Mouse (Mus musculus): ENCODE measurements around the gene Strip1.

Gene Strip1

DNA sequence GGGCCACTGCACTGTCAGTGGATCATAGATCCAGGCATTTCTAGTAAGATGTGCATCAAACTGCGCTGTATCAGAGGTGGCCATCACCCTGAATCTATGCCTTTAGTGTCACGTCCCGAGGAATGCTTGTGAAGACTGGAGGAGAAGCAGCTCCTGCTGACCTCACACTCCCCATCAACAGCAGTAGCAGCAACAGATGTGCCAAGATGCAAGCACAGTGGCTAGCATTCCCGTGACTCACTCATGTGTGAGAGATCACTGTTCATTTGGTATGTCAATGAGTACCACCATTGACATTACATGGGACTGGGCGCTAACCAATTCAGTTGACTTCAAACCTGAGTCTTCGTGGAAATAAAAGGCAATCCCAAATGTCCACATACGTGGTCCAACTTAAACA is 3.9 kb downstream of the Strip1 start:
- no peak for DNase-seq (ENCODE audit: low spot score)

DNA sequence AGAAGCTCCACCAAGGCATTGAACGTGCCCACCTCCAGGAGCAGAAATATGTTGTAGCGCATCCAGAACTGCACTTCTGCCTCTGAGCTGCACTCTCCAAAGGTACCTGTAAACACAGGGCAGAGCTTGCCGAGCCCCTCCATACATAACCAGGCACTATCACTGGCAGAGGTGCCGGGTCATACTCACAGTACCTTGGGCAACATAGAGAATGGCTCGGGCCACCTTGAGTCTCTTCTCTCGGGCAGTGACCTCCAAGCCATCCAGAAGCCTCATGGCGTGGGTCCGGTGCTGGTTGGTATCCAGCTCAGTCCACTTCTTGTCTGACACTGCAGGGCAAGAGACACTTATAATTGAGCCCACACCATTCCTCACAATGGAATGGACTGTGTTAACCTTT is 4.7 kb downstream of the Strip1 start:
- DNase-seq (ENCODE audit: low spot score): no peak

DNA sequence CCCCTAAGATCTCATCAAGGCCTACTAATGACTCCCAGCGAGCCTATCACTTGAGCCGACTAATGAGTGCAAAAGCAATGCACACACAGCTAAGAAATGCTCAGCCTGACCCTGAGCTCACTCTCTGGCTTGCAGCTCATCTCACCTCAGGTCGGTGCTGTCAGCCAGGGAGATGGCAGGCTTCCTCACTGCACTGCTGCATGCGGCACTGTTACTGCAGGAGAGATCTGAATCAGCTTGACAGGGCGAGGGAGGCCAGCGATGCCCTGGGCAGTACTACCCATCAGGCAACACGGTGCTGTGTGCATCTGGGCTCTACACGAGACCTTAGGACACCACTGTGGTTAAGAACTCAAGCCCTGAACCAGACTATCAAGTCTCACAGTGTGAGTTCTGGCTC is 6.0 kb downstream of the Strip1 start:
- DNase-seq (ENCODE audit: low spot score): no peak

DNA sequence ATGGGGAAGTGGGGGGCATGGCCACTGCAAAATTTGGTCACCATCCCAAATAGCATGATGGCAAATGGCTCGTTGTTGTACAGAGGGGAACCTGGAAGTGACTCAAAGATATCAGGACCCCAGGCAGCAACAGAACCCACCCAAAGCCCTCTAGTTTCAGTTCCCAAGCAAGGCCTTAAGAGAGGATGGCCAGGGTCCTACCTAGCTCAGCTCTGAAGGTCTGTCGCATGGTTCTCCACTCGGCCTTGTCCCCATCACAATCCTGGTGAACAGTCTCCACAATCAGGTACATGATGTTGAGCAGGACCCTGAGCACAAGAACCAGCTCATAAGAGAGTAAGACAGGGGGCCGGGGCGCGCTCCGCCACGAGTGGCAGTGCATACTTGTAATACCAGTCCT is 7.1 kb downstream of the Strip1 start:
- DNase-seq (ENCODE audit: low spot score): no peak

DNA sequence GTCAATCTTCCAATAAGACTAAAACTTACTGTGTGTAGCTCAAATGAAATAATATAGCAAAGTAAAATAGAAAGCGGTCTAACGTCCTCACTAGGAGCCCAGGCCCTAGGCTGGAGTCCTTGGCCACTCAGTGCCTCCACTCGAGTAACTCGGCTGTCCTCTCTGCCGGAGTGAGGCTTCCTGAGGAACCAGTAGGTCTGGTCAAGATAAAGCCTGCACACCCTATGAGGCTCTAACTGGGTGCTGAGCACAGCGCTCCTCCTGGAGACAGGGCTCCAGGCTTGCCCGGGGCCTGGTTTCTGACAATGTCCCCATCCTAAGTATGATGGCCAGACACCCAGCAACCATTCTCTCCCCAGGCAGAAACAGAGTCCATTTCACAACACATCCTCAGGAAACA is 9.0 kb downstream of the Strip1 start:
- DNase-seq (ENCODE audit: low spot score): no peak

DNA sequence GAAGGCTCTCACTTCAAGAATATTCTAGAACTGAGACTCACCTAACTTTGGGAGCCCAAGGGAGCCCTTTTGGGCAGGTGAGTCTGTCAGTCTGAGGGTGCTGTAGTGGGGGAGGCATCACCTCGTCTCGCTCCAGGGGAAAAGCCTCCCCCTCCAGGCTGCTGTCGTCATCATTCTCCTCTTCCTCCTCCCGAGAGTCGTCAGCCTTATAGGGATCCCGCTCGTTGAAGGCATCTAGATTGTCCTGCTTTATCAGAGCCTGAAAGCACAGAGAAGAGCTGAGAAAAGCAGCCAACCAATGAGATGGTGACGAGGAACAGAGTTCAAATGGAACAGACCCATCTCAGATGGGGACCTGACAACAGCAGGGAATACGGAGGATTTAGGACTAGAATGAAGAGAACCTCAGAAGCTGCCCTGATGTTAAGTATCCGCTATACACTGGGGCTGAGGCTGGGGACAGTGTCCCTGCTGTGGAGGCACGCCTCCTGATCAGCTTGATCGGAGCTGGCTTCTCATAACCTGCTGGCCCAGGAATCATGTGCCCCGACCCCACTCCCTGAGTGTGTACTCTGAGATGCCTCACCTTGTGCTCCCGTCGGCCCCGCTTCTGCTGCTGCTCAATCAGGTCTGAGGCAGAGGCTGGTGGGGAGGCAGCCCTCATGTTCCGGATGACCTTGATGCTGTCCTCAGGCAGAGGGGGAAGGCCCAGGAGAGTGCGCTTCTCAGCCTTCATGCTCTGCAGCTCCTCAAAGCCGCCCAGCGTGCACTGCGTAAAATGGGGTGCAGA is 10.0 kb downstream of the Strip1 start:
- no peak for DNase-seq (ENCODE audit: low spot score)

DNA sequence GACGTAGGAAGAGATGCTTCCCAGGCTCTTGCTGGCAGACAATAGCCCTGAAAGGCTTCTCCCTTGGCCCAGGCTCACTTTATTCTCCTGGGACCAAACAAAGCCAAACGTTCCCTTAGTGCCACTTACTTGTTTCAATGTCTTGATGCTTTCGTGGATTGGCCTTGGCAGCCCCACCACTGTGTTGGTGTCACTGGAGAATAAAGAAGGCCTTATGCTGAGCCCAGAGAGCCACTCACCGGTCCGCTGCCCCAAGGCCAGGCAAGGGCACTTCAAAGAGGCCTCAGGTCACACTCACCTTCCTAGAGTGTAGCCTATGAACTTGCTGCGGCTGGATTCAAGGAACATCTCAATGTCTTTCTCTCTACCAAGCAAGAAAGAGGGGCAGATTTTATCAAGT is 11.6 kb downstream of the Strip1 start:
- no peak for DNase-seq (ENCODE audit: low spot score)

DNA sequence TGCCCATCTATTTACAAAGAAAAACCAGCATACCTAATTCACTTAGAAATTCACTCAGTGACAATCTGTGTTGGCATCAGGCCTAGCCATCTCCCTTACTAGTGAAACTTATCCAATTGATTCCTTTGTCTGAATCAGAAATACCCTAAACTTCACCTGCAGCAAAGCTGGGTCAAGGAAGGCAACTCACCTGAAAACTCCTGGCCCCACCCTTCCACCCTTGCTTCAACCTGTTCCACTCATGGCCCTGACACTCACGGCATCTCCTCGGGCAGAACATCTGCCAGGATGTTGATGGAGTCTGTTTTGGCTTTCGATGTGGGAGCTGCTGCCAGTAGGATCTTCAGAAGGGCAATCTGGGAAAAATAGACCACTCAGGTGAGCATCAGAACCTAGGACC is 13.7 kb downstream of the Strip1 start:
- DNase-seq (ENCODE audit: low spot score): no peak

DNA sequence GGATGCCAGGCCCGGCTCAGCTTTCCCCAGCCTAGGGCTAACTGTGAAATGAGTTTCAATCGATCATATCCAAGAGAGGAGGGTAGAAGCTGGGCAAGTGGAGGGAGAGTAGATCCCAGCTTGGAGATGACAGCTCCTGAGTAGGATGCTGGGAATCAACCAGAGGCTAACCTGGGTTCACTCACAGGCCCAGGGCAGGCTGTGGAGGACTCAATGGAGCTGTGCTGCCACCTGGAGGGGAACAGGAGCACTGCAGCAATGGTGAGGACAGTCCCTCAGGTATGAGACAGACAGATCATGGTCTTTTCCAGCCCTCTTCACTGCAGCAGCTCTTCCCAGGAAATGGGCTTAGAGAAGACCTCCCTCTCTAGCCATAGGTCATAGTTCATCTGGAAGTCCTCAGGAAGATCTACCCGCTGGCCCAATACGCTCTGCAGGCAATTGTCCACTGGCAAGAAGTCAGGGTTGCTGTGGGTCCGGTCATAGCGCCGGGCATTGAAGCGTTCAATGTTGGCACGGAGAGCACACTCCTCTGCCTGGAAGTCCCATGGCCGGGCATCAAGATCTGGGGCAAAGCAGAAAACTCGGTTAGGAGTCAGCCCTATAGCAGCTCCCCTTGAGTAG is 18.5 kb downstream of the Strip1 start:
- DNase-seq (ENCODE audit: low spot score): peak; percentile 39

DNA sequence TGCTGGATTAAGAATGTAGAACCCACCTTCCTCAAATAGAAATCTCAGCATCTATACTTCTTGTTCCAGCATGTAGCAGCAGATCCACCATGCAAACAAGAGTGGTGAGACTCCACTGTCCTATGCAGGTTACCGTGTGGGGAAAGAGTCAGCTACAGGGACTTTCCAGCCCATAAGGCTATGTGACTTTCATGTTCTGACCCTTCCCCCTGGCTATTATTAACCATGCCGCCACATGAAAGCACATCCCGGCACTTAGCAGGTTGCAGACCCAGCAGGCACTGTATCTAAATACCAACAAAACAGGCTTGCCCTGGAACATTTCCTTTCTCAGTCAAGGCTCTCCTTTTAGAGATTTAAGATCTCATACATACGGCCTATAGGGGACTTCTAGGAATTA is 20.1 kb downstream of the Strip1 start:
- no peak for DNase-seq (ENCODE audit: low spot score)

DNA sequence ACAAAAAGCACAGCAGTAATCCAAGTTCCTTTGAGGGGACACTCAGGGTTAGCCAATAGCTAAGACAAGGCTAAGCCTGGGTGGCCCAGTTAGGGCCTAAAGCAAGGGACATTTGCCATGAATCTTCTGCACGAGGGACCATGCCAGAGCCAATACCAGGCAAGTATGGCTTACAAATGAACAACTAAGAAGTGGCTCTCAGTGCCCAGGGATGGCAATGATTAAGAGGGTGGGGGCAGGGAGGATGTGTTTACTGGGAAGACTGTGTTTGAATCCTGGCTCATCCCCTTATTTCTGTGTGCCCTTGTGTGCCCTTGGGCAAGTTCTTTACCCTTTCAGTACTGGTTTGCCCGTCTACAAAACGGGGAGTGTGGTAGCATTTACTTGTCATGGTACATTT is 22.1 kb downstream of the Strip1 start:
- DNase-seq (ENCODE audit: low spot score): no peak

DNA sequence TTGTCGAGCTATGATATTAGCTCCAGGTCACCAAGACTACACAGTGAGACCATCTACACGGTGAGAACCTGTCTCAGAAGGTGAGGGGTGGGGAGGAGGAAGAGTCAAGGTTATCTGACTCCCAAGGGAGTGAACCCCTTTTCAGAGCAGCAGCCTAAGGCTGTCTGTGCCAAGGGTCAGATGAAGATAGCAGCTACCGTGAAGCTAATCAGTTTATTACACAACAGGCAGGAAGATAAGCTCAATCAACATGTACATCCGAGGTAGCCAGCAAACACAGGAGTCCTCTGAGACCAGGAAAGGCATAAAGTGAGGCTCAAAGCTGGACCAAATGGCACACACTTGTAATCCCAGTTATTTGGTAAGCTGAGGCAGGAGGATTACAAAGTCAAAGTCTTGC is 22.7 kb downstream of the Strip1 start:
- DNase-seq (ENCODE audit: low spot score): no peak

DNA sequence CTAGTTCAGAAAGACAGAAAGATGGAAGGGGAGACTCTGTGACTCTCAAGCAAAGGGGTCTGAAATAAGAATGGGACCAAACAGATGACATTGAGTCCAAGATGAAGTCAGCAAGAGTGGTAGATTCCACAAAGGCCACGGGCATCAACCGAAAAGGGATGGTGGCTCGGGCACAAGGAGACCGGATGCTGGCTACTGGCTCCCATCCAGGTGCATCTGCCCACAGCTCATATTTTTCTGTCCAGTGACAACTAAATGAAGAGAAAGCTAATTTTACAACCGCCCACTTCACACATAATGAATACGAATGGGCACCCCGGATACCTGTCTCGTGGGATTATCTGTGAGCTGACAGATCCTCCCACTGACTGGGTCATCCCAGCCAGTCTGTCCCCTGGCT is 24.3 kb downstream of the Strip1 start:
- no peak for DNase-seq (ENCODE audit: low spot score)

DNA sequence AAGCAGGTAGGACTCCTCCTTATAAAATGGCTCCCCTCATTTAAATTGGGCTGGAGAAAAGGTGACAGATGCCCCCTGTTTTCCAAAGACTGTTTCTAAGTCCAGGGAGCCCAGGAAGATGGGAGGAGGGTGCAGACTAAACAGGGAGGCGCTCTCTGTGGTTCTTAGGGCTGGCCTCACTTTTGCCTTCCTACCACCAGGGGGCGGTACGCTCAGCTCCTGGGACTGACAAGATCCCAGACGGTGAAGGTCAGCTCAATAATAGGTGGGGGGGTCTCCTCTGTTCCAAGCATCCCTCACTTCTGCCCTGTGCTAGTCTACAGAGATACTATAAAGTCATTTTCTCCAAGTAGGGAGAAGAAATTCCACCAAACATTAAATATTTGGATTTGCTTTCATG is 26.2 kb downstream of the Strip1 start:
- peak; percentile 23 for DNase-seq (ENCODE audit: low spot score)

DNA sequence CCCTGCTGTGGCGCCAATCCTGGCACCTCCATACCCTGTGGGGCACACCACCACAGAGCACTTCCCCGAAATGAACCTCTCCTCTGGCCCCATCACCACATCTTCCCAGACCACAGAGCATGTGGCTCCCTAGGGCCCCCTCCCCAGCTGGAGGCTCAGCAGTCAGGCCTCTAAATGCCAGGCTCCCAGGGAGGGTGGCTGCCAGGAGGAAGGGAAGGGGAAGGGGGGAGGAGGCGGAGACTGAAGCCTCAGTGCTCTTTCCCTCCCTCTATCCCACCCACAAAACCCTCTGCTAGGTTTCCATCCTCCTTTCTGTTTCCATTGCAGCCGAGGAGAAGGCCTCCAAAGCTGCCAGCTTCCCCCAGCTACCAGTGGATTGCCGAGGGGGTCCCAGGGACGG is 31.4 kb downstream of the Strip1 start:
- DNase-seq (ENCODE audit: low spot score): no peak

DNA sequence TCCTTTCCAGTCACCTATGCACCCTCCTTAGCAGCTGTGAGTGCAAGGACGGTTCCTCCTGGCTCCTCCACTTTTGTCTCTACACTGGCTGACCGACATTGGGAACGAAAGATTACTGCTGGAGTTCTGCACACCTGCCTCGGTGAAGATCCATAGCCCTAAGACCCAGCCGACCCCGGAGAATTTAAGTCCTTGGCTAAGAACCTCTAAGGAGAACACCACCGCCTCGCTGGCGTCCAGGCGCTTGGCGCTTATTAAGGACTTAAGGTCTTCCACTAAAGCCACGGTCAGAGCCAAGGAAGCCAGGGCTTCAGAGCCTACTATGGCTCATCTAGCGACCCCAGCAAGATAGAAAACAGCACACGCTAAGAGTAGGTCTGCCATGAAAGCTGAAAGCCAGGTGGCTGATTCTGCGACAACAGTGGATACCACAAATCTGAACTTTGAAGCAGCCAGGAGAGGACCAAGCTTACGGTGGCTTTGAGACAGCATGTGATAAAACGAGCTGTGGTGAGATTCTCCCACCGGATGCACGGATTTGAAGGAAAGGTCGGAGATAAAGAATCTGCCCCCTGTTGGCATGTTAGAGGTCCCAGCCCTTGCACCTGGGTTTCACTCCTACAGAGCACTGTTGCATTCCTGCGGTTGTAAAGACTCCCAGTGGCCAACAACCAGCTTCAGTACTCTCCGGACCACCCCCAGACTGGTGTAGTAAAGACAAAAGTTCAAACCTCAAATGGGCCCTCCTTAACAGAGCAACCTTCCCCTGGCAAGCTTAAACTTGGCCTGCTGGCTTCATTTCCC is 33.7 kb downstream of the Strip1 start:
- DNase-seq (ENCODE audit: low spot score): no peak

DNA sequence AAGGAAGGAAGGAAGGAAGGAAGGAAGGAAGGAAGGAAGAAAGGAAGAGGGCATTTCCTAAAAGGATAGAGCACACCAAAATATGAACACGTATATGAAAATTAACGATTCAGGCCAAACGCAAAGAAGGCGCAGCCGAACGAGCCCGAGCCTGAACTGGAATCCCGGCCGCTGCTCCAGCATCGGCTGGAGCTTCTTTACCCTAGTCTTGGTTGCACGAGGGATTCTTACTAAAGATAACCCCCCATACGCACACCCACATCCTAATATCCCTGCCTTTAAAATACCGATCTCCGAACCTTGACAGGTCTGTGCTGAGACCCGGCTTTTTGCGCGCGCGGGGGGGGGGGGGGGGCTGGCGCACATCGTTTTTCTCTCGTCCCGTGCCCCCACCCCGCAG is 34.4 kb downstream of the Strip1 start:
- DNase-seq (ENCODE audit: low spot score): no peak

DNA sequence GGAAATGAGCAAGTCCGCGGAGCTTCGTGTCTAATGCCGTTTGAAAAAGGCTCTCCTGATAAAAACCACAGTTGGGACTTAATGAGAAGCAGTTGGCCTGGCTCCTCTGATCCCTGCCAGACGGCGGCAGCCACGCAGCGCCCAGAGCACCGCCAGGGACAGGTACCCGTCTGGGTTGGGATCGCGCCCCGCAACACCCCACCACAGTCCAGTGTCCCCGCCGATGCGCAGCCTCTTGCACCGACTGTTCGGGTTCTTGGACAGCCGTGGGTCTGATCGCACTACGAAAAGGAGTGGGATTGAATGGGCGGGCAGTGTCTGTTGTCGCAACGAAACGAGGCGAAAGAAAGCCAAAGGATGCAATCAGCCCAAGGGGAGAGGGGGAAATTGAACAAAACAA is 34.9 kb downstream of the Strip1 start:
- DNase-seq (ENCODE audit: low spot score): no peak

DNA sequence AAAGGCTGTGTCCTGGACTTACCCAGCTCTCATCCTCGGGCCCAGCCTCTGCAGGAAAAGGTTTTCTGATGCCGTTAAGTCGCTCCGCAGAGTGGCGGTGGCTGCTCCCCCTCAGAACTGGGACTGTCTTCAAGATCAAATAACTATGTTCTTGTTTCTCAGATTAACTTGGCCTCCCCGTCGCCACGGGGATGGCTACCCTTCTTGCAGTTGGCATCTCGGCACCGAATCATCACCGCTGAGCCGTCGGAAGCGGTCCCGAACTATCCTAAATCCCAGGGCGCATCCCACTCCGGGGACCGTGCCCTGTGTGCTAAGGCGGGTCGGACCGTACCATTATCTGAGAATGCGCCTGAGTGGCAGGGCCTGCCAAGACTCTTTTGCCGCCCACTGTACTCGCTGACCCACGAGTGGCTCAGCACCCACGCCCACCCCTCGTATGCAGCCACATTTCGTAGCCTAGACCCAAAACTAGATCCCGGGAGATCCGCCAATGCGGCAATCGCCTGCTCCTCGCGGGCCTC is 35.5 kb downstream of the Strip1 start:
- DNase-seq (ENCODE audit: low spot score): no peak

DNA sequence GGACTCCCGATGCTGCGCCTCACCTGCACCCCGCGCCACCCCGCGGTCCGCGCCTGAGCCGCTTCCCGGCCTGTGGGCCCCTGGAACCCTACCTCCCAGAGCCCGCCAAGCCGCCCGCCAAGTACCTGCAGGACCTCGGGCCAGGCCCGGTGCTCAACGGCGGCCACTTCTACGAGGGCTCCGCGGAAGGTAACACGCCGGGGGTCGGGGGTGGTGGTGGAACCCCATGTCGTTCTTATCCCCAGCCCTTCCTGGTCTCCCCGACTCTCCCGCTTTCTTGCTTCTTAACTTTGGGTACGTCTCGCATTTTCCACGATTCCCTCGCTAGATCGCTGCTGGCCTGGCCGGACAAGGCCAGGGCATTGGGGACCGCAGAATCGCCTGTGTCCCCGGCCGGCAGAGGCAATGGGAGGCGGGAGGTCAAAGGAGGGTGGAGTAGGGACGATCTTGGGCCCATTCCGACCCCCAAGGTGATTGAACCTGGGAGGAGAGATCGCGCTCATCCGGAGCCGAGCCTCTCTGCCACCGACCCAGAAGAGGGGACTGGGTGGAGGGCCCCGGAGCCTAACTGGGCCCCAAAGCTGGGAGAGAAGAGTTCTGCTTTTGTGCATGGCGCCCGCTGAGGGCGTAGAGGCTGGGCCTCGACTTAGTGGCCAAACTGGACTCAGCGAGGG is 36.1 kb downstream of the Strip1 start:
- no peak for DNase-seq (ENCODE audit: low spot score)

DNA sequence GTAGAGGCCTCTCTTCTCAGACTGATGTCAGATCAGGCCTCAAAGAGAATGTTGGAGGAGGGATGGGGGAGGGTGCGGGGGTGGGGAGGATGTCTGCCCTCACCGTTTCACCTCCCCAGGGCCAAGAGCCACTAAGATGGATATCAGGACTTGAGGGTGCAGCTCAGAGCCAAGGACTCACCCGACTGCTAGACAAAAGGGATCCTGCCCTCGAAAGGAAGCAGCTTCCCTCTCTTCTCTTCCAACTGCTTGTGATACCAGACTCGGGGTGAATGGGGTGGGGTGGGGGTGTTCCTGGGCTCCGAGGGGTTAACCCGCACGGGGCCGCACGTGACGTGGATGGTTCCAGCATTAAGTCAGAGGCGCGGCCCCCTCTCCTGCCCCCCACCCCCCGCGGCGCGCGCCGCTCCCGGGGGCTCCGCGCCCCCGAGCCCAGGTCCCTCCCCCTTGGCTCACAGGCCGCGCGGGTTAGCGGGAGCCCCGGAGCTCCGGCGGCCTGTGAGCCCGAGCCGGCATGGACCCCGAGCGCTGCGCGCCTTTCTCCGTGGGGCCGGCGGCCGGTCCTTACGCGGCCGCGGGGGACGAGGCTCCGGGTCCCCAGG is 36.7 kb downstream of the Strip1 start, which contains the start of gene Alx3:
Gene Alx3 (plus strand): TSS at position 370 of the 602 bp plus-strand sequence.
- DNase-seq (ENCODE audit: low spot score): no peak

DNA sequence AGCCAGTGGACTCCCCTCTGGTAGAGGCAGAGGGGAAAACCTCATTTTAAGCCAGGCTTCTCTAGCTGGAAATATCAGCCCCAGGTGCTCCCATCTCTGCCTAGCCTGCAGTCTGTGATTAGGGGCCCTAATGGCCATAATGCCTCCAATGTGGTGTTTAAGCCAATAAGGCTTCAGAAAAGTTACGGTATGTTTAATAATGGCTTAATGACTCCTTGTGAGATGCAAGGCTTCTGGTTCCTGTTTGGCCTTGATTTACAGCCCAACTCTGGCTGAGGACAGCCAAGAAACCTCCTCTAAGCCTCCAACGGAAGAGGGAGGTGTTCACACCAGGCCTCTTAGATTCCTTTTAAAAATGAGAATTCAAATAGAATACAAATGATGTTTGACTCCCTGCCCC is 37.9 kb downstream of the Strip1 start:
- no peak for DNase-seq (ENCODE audit: low spot score)

Data from spleen, adult 12 weeks (tissue).